Mouse (Mus musculus) heart, postnatal 0 days (tissue): Measurements from ENCODE around the gene Ispd.

Experiments used
- CTCF ChIP-seq: IDR thresholded peaks from 2 replicates; pipeline ENCODE4 v1.5.1; 2016; ENCODE audit warnings: antibody characterized with exemption, control low read depth, low read depth
- EP300 ChIP-seq: IDR thresholded peaks from 2 replicates; pipeline ENCODE4 v1.6.1; 2016; ENCODE audit warnings: antibody characterized with exemption, low read depth

DNA sequence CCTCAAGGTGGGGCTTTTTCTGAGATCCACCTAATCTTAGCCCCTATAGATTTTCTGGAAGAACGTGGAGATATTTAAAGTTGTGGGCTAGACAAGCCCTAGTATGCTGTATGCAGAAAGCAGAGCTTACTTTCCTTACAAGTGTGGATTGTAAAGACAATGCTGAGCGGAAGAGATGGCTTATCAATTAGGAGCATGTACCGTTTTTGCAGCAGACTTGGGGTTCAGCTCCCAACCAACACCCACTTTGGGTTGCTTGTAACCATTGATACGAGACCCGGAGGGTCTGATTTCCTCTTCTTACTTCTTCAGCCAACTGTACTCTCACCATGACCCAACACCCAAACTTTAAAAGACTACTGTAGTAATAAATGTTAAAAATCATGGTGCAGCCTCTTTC lies 20.6 kb upstream of the Ispd start:
- TF ChIP-seq CTCF (no peak), EP300 (no peak)
